Mouse (Mus musculus) midbrain, embryonic 15.5 days (tissue): ENCODE data around the gene Aamp. TPM values are rescaled to one million over a fixed set of nuclear protein-coding genes. Genes with fewer than 3 reads are reported as not detected.

Source experiments
- ATAC-seq: fragments of 200-750 bp; cut with Nextera tagmentation; replicated peaks from 2 replicates; pipeline ENCODE4 v1.8.0; 2017; ENCODE audit warnings: moderate TSS enrichment
- H3K27ac ChIP-seq: fragments of 300-500 bp; sonication (generic); 2 replicates; pipeline ENCODE4 v1.5.1; 2015; ENCODE audit warnings: mild to moderate bottlenecking, inconsistent platforms
- H3K27me3 ChIP-seq: fragments of 300-500 bp; sonication (generic); replicated peaks from 2 replicates; pipeline ENCODE4 v1.6.1; 2015; ENCODE audit warnings: inconsistent platforms
- H3K36me3 ChIP-seq: fragments of 300-500 bp; sonication (generic); replicated peaks from 2 replicates; pipeline ENCODE4 v1.6.1; 2015; ENCODE audit warnings: inconsistent platforms
- H3K4me1 ChIP-seq: fragments of 300-500 bp; sonication (generic); 2 replicates; pipeline ENCODE4 v1.6.1; 2015; ENCODE audit warnings: inconsistent platforms
- H3K4me2 ChIP-seq: fragments of 300-500 bp; sonication (generic); 2 replicates; pipeline ENCODE4 v1.6.1; 2015; ENCODE audit warnings: inconsistent platforms, mild to moderate bottlenecking, moderate library complexity
- H3K4me3 ChIP-seq: fragments of 300-500 bp; sonication (generic); 2 replicates; pipeline ENCODE4 v1.5.1; 2015; ENCODE audit warnings: mild to moderate bottlenecking, inconsistent platforms
- H3K9ac ChIP-seq: fragments of 300-500 bp; sonication (generic); 2 replicates; pipeline ENCODE4 v1.6.1; 2015; ENCODE audit warnings: mild to moderate bottlenecking, inconsistent platforms
- H3K9me3 ChIP-seq: fragments of 300-500 bp; sonication (generic); 2 replicates; pipeline ENCODE4 v1.6.1; 2016; ENCODE audit warnings: inconsistent platforms
- WGBS: fragments of 180-500 bp; shearing (Covaris S2); methylation state at CpG from one replicate; pipeline ENCODE4 v1.1.7; 2015; ENCODE audit warnings: mixed read lengths; 5-methylcytosine and 5-hydroxymethylcytosine counted together
- polyA plus RNA-seq: library from polyadenylated mRNA; unstranded; fragments of >200 nt; fragmentation: Nextera tagmentation; extraction: Ambion mirVana; gene quantifications from 2 replicates; pipeline ENCODE4 v1.2.1, GENCODE M21; 2015

The Aamp gene
- polyA plus RNA-seq, 1 experiment from 2014 or later: 217 TPM

DNA sequence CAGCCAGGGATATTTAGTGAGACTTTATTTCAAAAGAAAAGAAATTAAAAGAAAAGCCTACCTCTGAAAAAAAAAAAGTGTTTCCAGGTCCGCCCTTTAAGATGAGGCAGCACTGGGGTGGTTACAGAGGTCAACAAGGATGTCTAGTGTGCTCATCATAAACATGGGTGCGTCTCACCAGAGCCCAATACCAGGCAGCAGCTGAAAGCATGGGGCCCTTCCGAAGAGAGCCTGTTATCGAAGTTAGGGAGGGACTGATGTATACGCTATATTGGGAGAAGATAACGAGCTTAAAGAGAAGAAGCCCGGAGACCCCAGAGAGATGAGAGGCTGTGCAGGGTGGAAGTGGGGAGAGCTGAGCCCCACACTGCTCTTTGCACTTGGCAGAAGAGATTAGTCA, 45.4 kb downstream of the Aamp start:
- H3K9ac ChIP-seq: no peak overlapping the region
- ATAC-seq: no peak

DNA sequence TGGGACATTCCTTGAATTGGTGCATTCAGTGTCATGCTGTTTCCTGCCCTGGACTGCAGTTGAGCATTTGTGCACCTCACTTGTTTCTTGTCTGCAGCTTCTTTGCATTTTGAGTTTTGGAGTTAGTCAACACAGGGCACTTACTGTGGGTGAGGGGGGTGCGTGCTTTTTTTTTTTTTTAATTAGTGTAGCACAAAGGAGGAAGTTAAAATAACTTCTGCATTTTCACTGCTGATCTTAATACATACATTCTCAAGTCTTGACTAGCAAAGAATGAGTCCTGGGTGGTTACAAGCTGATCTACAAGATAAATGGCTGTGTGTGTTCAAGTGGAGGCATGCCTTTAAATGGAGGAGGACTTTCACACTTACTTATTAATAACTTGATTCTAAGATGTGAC, 46.4 kb downstream of the Aamp start:
- WGBS: 74% methylated on average over 1 of the region's 1 CpGs
- no peak for ATAC-seq
- Histone ChIP-seq H3K4me1 (peaks cover 37% of the 10 kb centered on the region), H3K27me3 (no peaks in the 10 kb centered on the region), H3K9ac (peak overlapping the region; percentile 91; the same call in 1 of the 2 replicates), H3K9me3 (no peaks in the 10 kb centered on the region), H3K4me3 (peak overlapping the region; percentile 76), H3K27ac (no peak overlapping the region), H3K36me3 (no peaks in the 10 kb centered on the region), H3K4me2 (peak overlapping the region; percentile 77)

More for the DNA sequence above, 45.4 kb downstream of the Aamp start:
- H3K4me1 ChIP-seq: peaks cover 41% of the 10 kb centered on the region
- H3K27ac ChIP-seq: no peak overlapping the region
- H3K4me2 ChIP-seq: peak overlapping the region; percentile 77; the same call in 1 of the 2 replicates
- no peaks in the 10 kb centered on the region for H3K36me3 ChIP-seq
- whole genome bisulfite sequencing: 59% methylated on average over 7 of the region's 7 CpGs
- H3K9me3 ChIP-seq: no peaks in the 10 kb centered on the region
- no peaks in the 10 kb centered on the region for H3K27me3 ChIP-seq
- no peak overlapping the region for H3K4me3 ChIP-seq

DNA sequence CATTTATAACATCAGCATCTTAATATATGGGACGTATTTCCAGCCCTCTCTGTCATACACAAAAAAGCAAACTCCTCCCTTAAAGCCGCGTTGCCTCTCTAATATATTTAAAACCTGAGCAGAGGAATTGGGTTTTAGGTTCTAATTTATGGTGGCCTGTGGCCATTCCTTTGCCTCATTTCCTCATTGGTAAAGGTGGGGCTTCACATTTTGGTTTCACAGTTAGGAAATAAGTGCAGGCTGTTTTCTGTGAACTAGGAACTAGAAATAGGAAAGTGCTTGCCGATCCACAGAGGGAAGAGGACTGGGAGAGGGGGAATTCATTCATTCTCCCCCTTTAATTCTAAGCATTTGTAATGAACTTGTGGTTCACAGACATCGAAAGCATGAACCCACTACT, 46.9 kb downstream of the Aamp start:
- Histone ChIP-seq H3K9ac (peak overlapping the region; percentile 91), H3K4me3 (peak overlapping the region; percentile 76), H3K27me3 (no peaks in the 10 kb centered on the region), H3K36me3 (no peaks in the 10 kb centered on the region), H3K9me3 (no peaks in the 10 kb centered on the region), H3K4me1 (peaks cover 37% of the 10 kb centered on the region), H3K27ac (no peak overlapping the region), H3K4me2 (peak overlapping the region; percentile 77)
- 37% methylated on average over 5 of the region's 5 CpGs for WGBS
- ATAC-seq: no peak

DNA sequence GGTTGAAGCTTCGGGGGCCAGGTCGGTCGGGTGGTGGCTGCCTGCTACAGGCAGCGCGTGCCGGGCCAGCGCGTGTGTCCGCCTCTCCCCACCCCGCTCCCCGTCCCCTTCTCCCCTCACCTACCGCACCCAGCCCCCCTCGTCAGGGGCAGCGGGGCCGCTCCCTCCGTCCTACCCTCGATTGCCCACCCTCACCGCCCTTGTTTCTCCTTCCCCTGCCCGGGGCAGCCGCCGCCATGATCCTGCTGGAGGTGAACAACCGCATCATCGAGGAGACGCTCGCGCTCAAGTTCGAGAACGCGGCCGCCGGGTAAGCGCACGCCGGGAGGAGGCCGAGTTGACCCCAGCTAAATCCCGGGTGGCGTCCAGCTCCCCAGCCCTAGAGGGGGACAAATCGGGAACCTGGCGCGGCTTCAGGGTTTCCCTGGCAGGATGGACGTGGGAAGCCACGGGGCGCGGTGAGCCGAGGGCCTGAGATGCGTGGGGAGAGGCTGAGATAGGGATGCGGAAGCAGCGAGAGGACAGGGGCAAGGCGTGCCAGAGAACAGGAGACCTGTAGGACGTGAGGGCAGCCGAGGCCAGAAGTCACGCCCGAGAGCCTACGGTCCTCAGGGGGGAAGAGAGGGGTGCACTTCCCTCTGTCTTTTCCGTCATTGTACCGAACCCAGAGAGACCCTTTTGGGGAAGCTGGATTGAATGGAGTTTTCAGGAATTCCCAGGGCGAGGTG, 47.8 kb downstream of the Aamp start:
- peaks cover 37% of the 10 kb centered on the region for H3K4me1 ChIP-seq
- H3K9me3 ChIP-seq: no peaks in the 10 kb centered on the region
- peak overlapping the region; percentile 76 for H3K4me3 ChIP-seq
- peak overlapping the region; percentile 91 for H3K9ac ChIP-seq
- WGBS: under 1% methylated on average over 57 of the region's 57 CpGs
- H3K27me3 ChIP-seq: no peaks in the 10 kb centered on the region
- peak overlapping the region; percentile 89 for H3K27ac ChIP-seq
- no peaks in the 10 kb centered on the region for H3K36me3 ChIP-seq
- peak; percentile 43 for ATAC-seq
- peak overlapping the region; percentile 77 for H3K4me2 ChIP-seq

DNA sequence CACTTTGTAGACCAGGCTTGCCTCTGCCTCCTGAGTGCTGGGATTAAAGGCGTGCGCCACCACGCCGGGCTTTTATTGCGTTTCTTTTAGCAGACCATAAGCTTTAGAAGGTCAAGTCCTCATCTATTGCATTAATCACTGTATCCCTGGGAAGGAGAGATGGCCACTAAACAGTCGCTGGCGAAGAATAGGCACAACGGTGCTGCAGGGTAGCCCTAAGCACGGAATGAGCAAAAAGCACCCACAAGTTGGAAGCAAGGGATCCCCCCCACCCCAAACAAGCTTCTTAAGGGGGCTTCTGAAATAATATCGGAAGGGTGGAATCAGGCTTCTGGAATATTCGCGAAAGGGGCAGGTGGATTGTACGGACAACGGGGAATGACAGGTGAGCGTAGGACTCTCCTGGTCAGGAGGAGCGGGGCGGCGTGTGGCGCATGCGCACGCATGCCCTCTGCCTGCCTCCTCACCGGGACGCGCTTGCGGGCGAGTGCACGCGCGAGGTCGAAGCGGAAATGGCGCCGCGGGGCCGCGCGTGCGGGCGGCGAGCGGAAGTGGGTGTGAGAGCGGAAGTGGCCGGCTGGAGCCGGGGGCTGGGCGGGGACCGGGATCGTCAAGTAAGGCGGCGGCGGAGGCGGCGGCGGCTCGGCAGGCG, 48.5 kb downstream of the Aamp start, which contains the start of gene Arpc2:
Arpc2 (plus strand) TSS at position 147 of the 652 bp plus-strand sequence.
- H3K9ac ChIP-seq: peak within 1 kb of the TSS; percentile 91
- H3K9me3 ChIP-seq: no peaks in the 10 kb centered on the region
- peaks cover 37% of the 10 kb centered on the region for H3K4me1 ChIP-seq
- 1% methylated on average over 51 of the region's 55 CpGs for WGBS
- H3K4me3 ChIP-seq: peak within 1 kb of the TSS; percentile 76
- H3K36me3 ChIP-seq: no peaks in the 10 kb centered on the region
- H3K27ac ChIP-seq: peak within 1 kb of the TSS; percentile 90
- peak; percentile 94 for ATAC-seq
- H3K4me2 ChIP-seq: peak within 1 kb of the TSS; percentile 77
- H3K27me3 ChIP-seq: no peaks in the 10 kb centered on the region

DNA sequence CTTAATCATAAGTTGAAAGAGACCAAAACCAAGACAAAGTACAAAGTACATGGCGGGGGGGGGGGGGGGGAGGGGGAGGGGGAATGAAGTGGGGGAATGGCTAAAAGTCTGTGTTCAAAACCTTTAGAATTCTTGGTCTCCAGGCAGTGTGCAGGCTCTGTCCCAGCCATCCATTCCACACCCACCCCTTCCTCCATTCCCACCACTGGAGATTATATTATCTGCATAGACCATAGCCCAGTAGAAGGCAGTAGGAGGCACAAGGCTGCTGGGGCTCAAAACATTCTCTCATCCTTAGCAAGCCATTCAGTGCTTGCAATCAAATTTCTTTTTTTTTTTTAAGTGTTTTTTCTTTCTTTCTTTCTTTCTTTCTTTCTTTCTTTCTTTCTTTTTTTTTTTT, 53.5 kb downstream of the Aamp start:
- WGBS: no CpG with 5 or more reads among the region's 1 CpGs
- ATAC-seq: no peak

DNA sequence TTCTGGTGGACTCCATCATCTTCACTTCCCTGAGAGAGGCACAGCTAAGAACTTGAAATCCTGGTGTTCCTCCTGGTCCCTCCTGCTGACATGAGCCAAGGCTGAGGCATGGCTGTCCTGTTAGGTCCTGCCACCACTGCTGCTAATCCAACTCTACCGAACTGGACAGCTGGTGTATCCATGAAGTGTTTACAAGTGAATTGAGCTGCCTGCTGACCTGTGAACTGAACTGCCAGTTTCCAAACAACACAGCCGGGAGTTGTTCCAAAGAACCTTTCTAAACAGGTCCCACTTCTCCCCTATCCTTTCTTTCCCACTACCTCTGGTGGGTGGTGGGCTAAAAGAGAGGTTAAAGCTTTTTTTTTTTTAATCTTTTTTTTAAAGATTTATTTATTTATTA, 54.6 kb downstream of the Aamp start:
- Histone ChIP-seq H3K36me3 (no peaks in the 10 kb centered on the region), H3K27me3 (no peaks in the 10 kb centered on the region), H3K4me1 (no peaks in the 10 kb centered on the region), H3K9me3 (no peaks in the 10 kb centered on the region), H3K4me2 (no peak overlapping the region), H3K27ac (no peak overlapping the region), H3K9ac (no peak overlapping the region), H3K4me3 (no peak overlapping the region)
- WGBS: 78% methylated on average over 2 of the region's 2 CpGs
- ATAC-seq: no peak

More for the DNA sequence above, 53.5 kb downstream of the Aamp start:
- no peak overlapping the region for H3K9ac ChIP-seq
- no peaks in the 10 kb centered on the region for H3K36me3 ChIP-seq
- no peaks in the 10 kb centered on the region for H3K27me3 ChIP-seq
- H3K27ac ChIP-seq: no peak overlapping the region
- H3K9me3 ChIP-seq: no peaks in the 10 kb centered on the region
- H3K4me1 ChIP-seq: no peaks in the 10 kb centered on the region
- no peak overlapping the region for H3K4me3 ChIP-seq
- no peak overlapping the region for H3K4me2 ChIP-seq

Other genes starting within 250 kb of the Aamp start
- 12.5 and 15.2 TPM in 2 replicates for gene Tns1, start 160.3 kb downstream of the Aamp start, polyA plus RNA-seq
- 0.15 and 0.25 TPM in 2 replicates for gene Rufy4, start 159.2 kb downstream of the Aamp start, polyA plus RNA-seq
- 0.05 TPM in 2 replicates for gene Cxcr2, start 130.7 kb downstream of the Aamp start, polyA plus RNA-seq
- gene Cxcr1, start 90.1 kb downstream of the Aamp start, polyA plus RNA-seq: not detected in 2 replicates
- gene Arpc2, start 48.7 kb downstream of the Aamp start, polyA plus RNA-seq: 396 and 398 TPM in 2 replicates
- gene Gpbar1, start 6.2 kb downstream of the Aamp start, polyA plus RNA-seq: 0.15 and 0.17 TPM in 2 replicates
- 114 and 117 TPM in 2 replicates for gene Pnkd, start 192 bp upstream of the Aamp start, polyA plus RNA-seq
- 7.5 and 9.4 TPM in 2 replicates for gene Tmbim1, start 20.9 kb upstream of the Aamp start, polyA plus RNA-seq
- 0.68 and 1.9 TPM in 2 replicates for gene Catip, start 77.4 kb upstream of the Aamp start, polyA plus RNA-seq
- 2.0 and 3.4 TPM in 2 replicates for gene Slc11a1, start 90.5 kb upstream of the Aamp start, polyA plus RNA-seq
- gene Ctdsp1, start 106.8 kb upstream of the Aamp start, polyA plus RNA-seq: 14.3 and 17.4 TPM in 2 replicates
- 0.22 and 0.41 TPM in 2 replicates for gene Vil1, start 124.6 kb upstream of the Aamp start, polyA plus RNA-seq
- 47.6 and 50.4 TPM in 2 replicates for gene Cnot9, start 221.3 kb upstream of the Aamp start, polyA plus RNA-seq